Mouse (Mus musculus): ENCODE results near the gene Akt1s1.
"Not testable (repeated sequence)": the region's sequence is repeated elsewhere in the genome, so short reads cannot be mapped to it uniquely, and the experiment has no call there.

Gene Akt1s1

GRCm38 (mm10) chr7:44869697-44870528 is 21.1 kb downstream of the Akt1s1 start, which contains the start of gene Ptov1:
Gene Ptov1, minus strand, starts transcription at chr7:44869788.
- peak; percentile 91 to 94 for DNase-seq

DNA sequence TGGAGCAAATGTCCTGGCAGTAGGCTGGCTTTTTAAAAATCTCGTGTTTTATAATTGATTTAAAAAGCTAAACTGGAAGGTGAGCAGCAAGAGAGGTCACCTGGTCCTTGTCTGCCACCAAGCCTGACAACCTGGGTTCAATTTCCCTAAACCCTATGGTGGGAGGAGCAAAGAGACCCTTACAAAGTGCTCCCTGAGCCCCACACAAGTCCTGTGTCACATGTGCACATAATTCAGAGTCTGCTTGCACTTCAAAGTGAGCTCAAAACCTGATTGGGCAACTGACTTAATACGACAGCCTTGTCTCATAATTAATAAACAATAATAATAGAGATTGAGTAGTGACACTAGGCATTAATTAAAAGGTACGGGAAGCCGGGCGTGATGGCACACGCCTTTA is 21.8 kb downstream of the Akt1s1 start:
- no peak for DNase-seq

DNA sequence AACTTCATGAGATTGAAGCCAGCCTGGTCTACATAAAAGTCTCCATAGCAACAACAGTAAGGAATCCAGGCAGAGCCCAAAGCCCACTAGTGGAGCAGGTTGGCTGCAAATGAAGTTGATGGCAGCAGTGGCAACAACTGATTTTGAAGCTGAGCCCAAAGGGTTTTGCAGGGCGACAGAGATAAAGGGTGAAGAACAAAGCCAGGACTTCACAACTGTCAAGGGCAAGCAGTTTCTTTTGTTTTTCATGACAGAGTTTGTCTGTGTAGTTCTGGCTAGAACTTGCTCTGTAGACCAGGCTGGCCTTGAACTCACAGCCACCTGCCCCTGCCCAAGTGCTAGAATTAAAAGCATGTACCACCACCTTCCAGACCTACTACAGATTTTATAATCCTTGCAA is 22.4 kb downstream of the Akt1s1 start:
- no peak for DNase-seq

DNA sequence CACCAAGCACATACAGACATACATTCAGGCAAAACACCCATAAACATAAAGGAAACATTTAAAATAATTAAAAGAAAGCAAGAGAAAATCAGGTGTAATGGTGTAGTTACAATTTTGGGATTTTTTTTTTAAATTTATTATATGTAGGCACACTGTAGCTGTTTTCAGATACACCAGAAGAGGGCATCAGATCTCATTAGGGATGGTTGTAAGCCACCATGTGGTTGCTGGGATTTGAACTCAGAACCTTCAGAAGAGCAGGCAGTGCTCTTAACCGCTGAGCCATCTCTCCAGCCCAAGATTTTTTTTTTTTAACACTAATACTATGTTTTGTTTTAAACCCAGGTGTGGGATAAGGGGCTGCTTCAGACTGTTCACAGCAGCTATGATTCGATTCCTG is 23.0 kb downstream of the Akt1s1 start:
- DNase-seq = not testable (repeated sequence)

GRCm38 (mm10) chr7:44877833-44878232 is 29.0 kb downstream of the Akt1s1 start:
- DNase-seq = no peak

GRCm38 (mm10) chr7:44883036-44883435 is 34.2 kb downstream of the Akt1s1 start:
- no peak for DNase-seq

DNA sequence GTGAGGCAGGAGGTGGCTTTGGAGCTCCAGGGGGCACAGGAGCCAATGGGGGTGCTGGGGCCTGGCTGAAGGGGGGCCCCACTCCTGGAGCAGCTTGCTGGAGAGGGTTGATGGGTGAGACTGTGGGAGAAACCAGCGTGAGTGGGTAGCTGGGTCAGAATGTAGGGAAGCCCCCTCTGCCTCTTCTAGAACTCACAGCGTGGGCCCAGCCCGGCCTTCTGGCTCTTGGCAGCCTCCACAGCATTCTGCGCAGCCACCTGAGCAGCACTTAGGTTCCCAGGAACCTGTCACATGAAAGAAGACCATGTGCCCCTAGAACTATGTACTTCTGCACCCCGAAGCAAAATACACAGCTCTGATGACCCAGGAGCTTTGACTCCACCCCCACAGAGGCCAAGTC is 35.8 kb downstream of the Akt1s1 start:
- peak; percentile 61 to 64 for DNase-seq

- no peak for DNase-seq
Observed at GRCm38 (mm10) chr7:44886964-44887363, 38.2 kb downstream of the Akt1s1 start.

GRCm38 (mm10) chr7:44888256-44889105 is 39.7 kb downstream of the Akt1s1 start:
- peak in 1 of 2 experiments; percentile 47 for DNase-seq

- DNase-seq = no peak
Observed at GRCm38 (mm10) chr7:44890180-44890579, 41.4 kb downstream of the Akt1s1 start.

DNA sequence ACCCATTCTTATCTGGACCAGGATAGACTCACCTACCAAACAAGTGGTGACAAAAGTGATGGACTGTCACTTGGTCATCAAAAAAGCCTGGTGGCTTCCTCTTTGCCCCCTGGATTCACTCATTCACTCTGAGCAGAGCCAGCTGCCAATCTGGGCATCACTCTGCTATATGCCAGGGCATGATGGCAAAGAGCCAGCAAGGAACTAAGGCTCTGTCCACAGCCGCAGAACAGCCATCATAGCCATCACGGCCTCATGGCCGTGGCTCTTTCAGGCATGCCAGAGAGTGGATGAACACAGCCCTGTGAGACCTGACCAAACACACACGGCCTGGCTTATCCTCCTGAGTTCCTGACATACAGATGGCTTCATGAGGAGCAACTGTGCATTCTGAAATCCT is 41.9 kb downstream of the Akt1s1 start:
- peak; percentile 19 to 57 for DNase-seq

DNA sequence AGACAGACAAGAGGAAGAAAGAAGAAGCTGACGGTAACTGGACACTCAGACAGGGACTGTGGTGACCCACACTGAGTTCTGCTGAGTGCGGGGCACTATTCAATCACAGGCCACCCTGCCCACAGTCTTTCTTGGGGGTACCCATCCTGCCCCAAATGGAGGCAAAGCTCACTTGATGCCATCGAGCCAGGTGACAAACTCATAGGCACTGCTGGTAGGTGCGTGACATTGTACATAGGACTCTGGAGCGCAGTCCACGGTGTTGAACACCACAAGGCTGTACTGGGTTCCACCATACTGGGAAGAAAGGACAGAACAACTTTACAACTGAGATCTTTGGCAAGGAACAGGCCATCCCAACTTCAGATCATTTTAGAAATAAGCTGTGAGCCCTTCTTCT is 42.8 kb downstream of the Akt1s1 start:
- no peak for DNase-seq

- peak; percentile 93 to 94 for DNase-seq
Observed at GRCm38 (mm10) chr7:44892276-44892921, 43.6 kb downstream of the Akt1s1 start, which contains the start of gene Med25. Gene Med25, minus strand, starts transcription at chr7:44892712.

DNA sequence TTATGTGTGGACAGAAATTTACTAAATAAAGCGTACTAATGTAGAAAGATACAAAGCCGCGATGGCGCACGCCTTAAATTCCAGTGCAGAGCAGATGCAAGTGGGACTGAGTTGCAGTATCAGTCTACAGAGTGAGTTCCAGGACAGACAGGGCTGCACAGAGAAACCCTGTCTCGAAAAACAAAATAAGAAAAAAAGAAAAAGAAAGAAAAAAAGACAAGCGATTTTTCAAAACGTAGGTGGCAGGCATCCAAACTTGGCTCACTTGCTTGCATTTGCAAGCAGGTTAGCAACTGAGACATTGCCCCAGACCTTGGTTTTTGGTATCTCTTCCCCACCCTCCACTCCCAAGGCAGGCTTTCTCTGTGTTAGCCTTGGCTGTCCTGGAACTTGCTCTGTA is 44.4 kb downstream of the Akt1s1 start:
- DNase-seq = no peak

GRCm38 (mm10) chr7:44894175-44894574 is 45.4 kb downstream of the Akt1s1 start:
- no peak for DNase-seq

- DNase-seq = no peak
Observed at GRCm38 (mm10) chr7:44895206-44895592, 46.4 kb downstream of the Akt1s1 start.

GRCm38 (mm10) chr7:44895593-44896434 is 47.0 kb downstream of the Akt1s1 start, which contains the start of gene Fuz:
Gene Fuz, plus strand, starts transcription at chr7:44896079.
- DNase-seq = peak; percentile 89 to 93

DNA sequence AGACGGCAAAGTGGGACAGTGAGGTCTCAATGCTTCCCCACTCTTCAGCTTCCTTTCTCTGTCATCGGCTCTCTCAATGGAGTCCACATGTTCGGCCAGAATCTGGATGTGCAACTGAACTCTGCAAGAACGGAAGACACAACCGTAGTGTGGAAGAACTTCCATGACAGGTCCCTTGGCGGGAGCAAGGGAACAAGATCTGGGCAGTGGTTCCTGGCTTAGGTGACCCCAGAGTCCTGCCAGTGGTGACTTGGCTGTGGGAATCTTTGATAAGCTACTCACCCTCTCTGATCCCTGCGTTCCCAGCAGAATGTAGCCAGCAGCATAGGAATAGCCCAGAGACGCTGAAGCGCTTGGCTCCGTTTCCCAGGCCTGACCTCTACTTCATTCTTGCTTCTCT is 47.7 kb downstream of the Akt1s1 start:
- DNase-seq = no peak

GRCm38 (mm10) chr7:44898607-44899006 is 49.8 kb downstream of the Akt1s1 start:
- DNase-seq = peak in 1 of 2 experiments; percentile 69

GRCm38 (mm10) chr7:44900632-44901031 is 51.8 kb downstream of the Akt1s1 start:
- DNase-seq = no peak

DNA sequence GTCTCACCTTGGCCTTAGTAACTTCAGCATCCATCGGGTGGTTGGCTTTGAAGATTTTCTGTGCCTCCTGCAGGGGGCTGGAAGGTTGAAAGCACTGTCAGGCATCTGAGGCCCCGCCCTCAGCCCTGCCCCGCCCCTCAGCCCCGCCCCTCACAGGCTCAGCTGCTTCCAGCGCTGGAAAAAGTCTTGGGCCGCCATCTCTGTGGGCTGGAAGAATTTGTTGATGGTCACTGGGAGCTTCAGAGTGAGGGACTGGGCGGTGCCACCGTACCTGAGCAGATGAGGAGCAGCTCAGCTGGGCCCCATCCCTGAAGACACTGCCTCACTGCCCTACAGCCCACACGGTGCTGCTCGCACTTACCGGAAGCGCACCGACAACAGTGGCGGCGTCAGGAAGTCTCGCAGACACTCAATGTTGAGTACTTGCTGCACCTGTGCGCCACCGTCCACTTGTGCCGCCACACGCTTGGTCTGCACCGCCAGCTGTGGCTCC is 52.5 kb downstream of the Akt1s1 start:
- DNase-seq = peak in 1 of 2 experiments; percentile 45
